Mouse (Mus musculus): Measurements from ENCODE around the gene Gapdh. TPM values are rescaled to one million over a fixed set of nuclear protein-coding genes. Genes with fewer than 3 reads are reported as not detected.

Gene Gapdh
- total RNA-seq, 4 experiments from 2014 or later = 1,769 to 2,176 (median 2,111) TPM

Small RNAs within 50 kb of the gene (microRNA-seq; reads per million reads assigned to microRNA genes)
- 0 to 0.50 reads per million in 2 experiments for gene Mir3098

Other genes starting within 250 kb of the Gapdh start
- 100 to 1,000 TPM; 741 to 843 (median 768) TPM for gene Ptms, start 246.4 kb downstream of the Gapdh start, total RNA-seq (2022)
- 100 to 1,000 TPM; 277 to 296 (median 287) TPM for gene Mlf2, start 235.1 kb downstream of the Gapdh start, total RNA-seq (2022)
- gene Cops7a, start 200.9 kb downstream of the Gapdh start, total RNA-seq (2022) = 100 to 1,000 TPM; 130 to 160 (median 147) TPM
- gene Pianp, start 169.8 kb downstream of the Gapdh start, total RNA-seq (2022) = 1 to 10 TPM in 3 of 4 experiments, under 1 TPM in 1; 0.81 to 3.8 (median 1.9) TPM
- 10 to 100 TPM; 46.9 to 87.0 (median 56.5) TPM for gene Zfp384, start 157.3 kb downstream of the Gapdh start, total RNA-seq (2022)
- 10 to 100 TPM; 62.7 to 74.3 (median 72.6) TPM for gene Ing4, start 126.7 kb downstream of the Gapdh start, total RNA-seq (2022)
- 10 to 100 TPM in 1 of 4 experiments, 1 to 10 TPM in 3; 6.9 to 12.1 (median 9.1) TPM for gene Acrbp, start 116.8 kb downstream of the Gapdh start, total RNA-seq (2022)
- gene Lpar5, start 98.5 kb downstream of the Gapdh start, total RNA-seq (2022) = 1 to 10 TPM in 1 of 4 experiments, under 1 TPM in 3; 0.73 to 1.3 (median 0.83) TPM
- 100 to 1,000 TPM; 140 to 272 (median 202) TPM for gene Chd4, start 70.5 kb downstream of the Gapdh start, total RNA-seq (2022)
- gene Nop2, start 34.6 kb downstream of the Gapdh start, total RNA-seq (2022) = 10 to 100 TPM; 41.6 to 48.8 (median 43.4) TPM
- gene Iffo1, start 21.2 kb downstream of the Gapdh start, total RNA-seq (2022) = 10 to 100 TPM; 15.2 to 60.0 (median 37.1) TPM
- 10 to 100 TPM; 10.6 to 40.2 (median 26.6) TPM for gene Ncapd2, start 25.2 kb upstream of the Gapdh start, total RNA-seq (2022)
- 100 to 1,000 TPM; 155 to 179 (median 167) TPM for gene Mrpl51, start 25.3 kb upstream of the Gapdh start, total RNA-seq (2022)
- gene Vamp1, start 49.1 kb upstream of the Gapdh start, total RNA-seq (2022) = 10 to 100 TPM; 40.1 to 85.3 (median 58.8) TPM
- gene Tapbpl, start 65.4 kb upstream of the Gapdh start, total RNA-seq (2022) = 10 to 100 TPM; 11.6 to 13.9 (median 12.6) TPM
- gene Cd27, start 70.5 kb upstream of the Gapdh start, total RNA-seq (2022) = under 1 TPM; 0.38 to 0.75 (median 0.64) TPM
- not detected for gene Tuba3a, start 119.6 kb upstream of the Gapdh start, total RNA-seq (2022)
- 10 to 100 TPM; 74.1 to 83.5 (median 81.0) TPM for gene Ltbr, start 147.4 kb upstream of the Gapdh start, total RNA-seq (2022)
- gene Scnn1a, start 154.2 kb upstream of the Gapdh start, total RNA-seq (2022) = 1 to 10 TPM; 1.4 to 3.4 (median 2.2) TPM
- gene Tnfrsf1a, start 182.9 kb upstream of the Gapdh start, total RNA-seq (2022) = 100 to 1,000 TPM; 194 to 259 (median 215) TPM
- under 1 TPM in 2 of 4 experiments, not detected in 2; 0.09 to 0.19 TPM for gene Plekhg6, start 214.3 kb upstream of the Gapdh start, total RNA-seq (2022)

Measured in adrenal gland, adult 8-10 months (tissue).